Mouse (Mus musculus) hindbrain, embryonic 11.5 days (tissue): ENCODE data around the gene Mmp11. TPM values are rescaled to one million over a fixed set of nuclear protein-coding genes. Genes with fewer than 3 reads are reported as not detected.
A peak's percentile ranks its signal among the peaks of the same experiment; 100 is the strongest.
"Not testable (repeated sequence)": the region's sequence is repeated elsewhere in the genome, so short reads cannot be mapped to it uniquely, and the experiment has no call there.

Source experiments
- ATAC-seq: fragments of 200-750 bp; cut with Nextera tagmentation; 2 replicates; pipeline ENCODE4 v1.8.0; 2017; ENCODE audit warnings: mild to moderate bottlenecking, moderate TSS enrichment, moderate library complexity; ENCODE audit not compliant: low FRiP score
- DNase-seq: peaks from one replicate; pipeline ENCODE4 v3.0.0-alpha.2; 2015; ENCODE audit warnings: low spot score
- H3K27ac ChIP-seq: fragments of 300-500 bp; sonication (generic); 2 replicates; pipeline ENCODE4 v1.5.1; 2014; ENCODE audit warnings: mild to moderate bottlenecking, low read depth, low read length
- H3K27me3 ChIP-seq: fragments of 300-500 bp; sonication (generic); 2 replicates; pipeline ENCODE4 v1.6.1; 2014; ENCODE audit warnings: mild to moderate bottlenecking, low read length, moderate library complexity, mixed read lengths; ENCODE audit not compliant: control insufficient read depth, insufficient read depth
- H3K36me3 ChIP-seq: fragments of 300-500 bp; sonication (generic); 2 replicates; pipeline ENCODE4 v1.6.1; 2014; ENCODE audit warnings: mild to moderate bottlenecking, low read length, moderate library complexity, mixed read lengths; ENCODE audit not compliant: control insufficient read depth, insufficient read depth
- H3K4me1 ChIP-seq: fragments of 300-500 bp; sonication (generic); replicated peaks from 2 replicates; pipeline ENCODE4 v1.6.1; 2014; ENCODE audit warnings: low read length, mixed read lengths; ENCODE audit not compliant: control insufficient read depth, insufficient read depth
- H3K4me2 ChIP-seq: fragments of 300-500 bp; sonication (generic); replicated peaks from 2 replicates; pipeline ENCODE4 v1.6.1; 2014; ENCODE audit warnings: mild to moderate bottlenecking, low read depth, low read length
- H3K4me3 ChIP-seq: fragments of 300-500 bp; sonication (generic); 2 replicates; pipeline ENCODE4 v1.5.1; 2014; ENCODE audit warnings: low read depth, low read length
- H3K9ac ChIP-seq: fragments of 300-500 bp; sonication (generic); 2 replicates; pipeline ENCODE4 v1.6.1; 2014; ENCODE audit warnings: low read depth, low read length
- H3K9me3 ChIP-seq: fragments of 300-500 bp; sonication (generic); 2 replicates; pipeline ENCODE4 v1.6.1; 2016; ENCODE audit warnings: low read length; ENCODE audit not compliant: control insufficient read depth
- WGBS: fragments of 180-500 bp; shearing (Covaris S2); extraction: QIAGEN DNeasy Blood & Tissue Kit; methylation state at CpG from one replicate; pipeline ENCODE4 v1.1.7; 2014; 5-methylcytosine and 5-hydroxymethylcytosine counted together
- polyA plus RNA-seq: library from polyadenylated mRNA; unstranded; fragments of >200 nt; fragmentation: Nextera tagmentation; extraction: Ambion mirVana; gene quantifications from 2 replicates; pipeline ENCODE4 v1.2.1, GENCODE M21; 2014

Gene Mmp11
- polyA plus RNA-seq, 1 experiment from 2014 or later = 36.1 TPM

- WGBS = 95% methylated on average over 1 of the region's 1 CpGs
- H3K27ac ChIP-seq = no peak overlapping the region
- H3K4me3 ChIP-seq = no peak overlapping the region
- no peaks in the 10 kb centered on the region for H3K9me3 ChIP-seq
- H3K27me3 ChIP-seq = no peaks in the 10 kb centered on the region
- no peak for DNase-seq
- no peak for ATAC-seq
- peaks cover 10% of the 10 kb centered on the region for H3K36me3 ChIP-seq
- no peak overlapping the region for H3K4me2 ChIP-seq
- peaks cover 2% of the 10 kb centered on the region; the same call in 1 of the 2 replicates for H3K4me1 ChIP-seq
- no peak overlapping the region for H3K9ac ChIP-seq
Observed at GRCm38 (mm10) chr10:75896208-75896607, 40.1 kb downstream of the Mmp11 start.

GRCm38 (mm10) chr10:75895730-75896129 is 40.6 kb downstream of the Mmp11 start:
- DNase-seq = no peak
- Histone ChIP-seq H3K9ac (no peak overlapping the region), H3K9me3 (no peaks in the 10 kb centered on the region), H3K27ac (no peak overlapping the region), H3K4me3 (no peak overlapping the region), H3K36me3 (peaks cover 10% of the 10 kb centered on the region), H3K4me2 (no peak overlapping the region), H3K4me1 (peaks cover 2% of the 10 kb centered on the region; the same call in 1 of the 2 replicates), H3K27me3 (no peaks in the 10 kb centered on the region)
- ATAC-seq = no peak
- WGBS = 99% methylated on average over 5 of the region's 5 CpGs

- 75% methylated on average over 6 of the region's 6 CpGs for WGBS
- Histone ChIP-seq H3K4me1 (peaks cover 2% of the 10 kb centered on the region; the same call in 1 of the 2 replicates), H3K36me3 (peaks cover 10% of the 10 kb centered on the region), H3K27ac (no peak overlapping the region), H3K4me3 (no peak overlapping the region), H3K9me3 (no peaks in the 10 kb centered on the region), H3K9ac (no peak overlapping the region), H3K27me3 (no peaks in the 10 kb centered on the region), H3K4me2 (no peak overlapping the region)
- DNase-seq = no peak
- ATAC-seq = no peak
Observed at GRCm38 (mm10) chr10:75894601-75895000, 41.7 kb downstream of the Mmp11 start.

- Histone ChIP-seq H3K9ac (peak within 1 kb of the TSS; percentile 40; the same call in 1 of the 2 replicates), H3K36me3 (peaks cover 10% of the 10 kb centered on the region), H3K4me1 (peaks cover 2% of the 10 kb centered on the region; the same call in 1 of the 2 replicates), H3K27ac (no peak within 1 kb of the TSS), H3K4me3 (peak within 1 kb of the TSS; percentile 28), H3K4me2 (peak within 1 kb of the TSS; percentile 80), H3K9me3 (no peaks in the 10 kb centered on the region), H3K27me3 (no peaks in the 10 kb centered on the region)
- ATAC-seq (peak; percentile 99), DNase-seq (peak; percentile 96)
- under 1% methylated on average over 47 of the region's 51 CpGs for WGBS
Observed at GRCm38 (mm10) chr10:75893089-75893750, 43.1 kb downstream of the Mmp11 start, which contains the start of gene Derl3. TSS of gene Derl3 (plus strand) at chr10:75893413.

- H3K9me3 ChIP-seq = no peaks in the 10 kb centered on the region
- 50% methylated on average over 8 of the region's 8 CpGs for WGBS
- H3K27ac ChIP-seq = no peak overlapping the region
- peaks cover under 1% of the 10 kb centered on the region; the same call in 1 of the 2 replicates for H3K36me3 ChIP-seq
- ATAC-seq (no peak), DNase-seq (no peak)
- H3K9ac ChIP-seq = no peak overlapping the region
- H3K4me1 ChIP-seq = peaks cover 2% of the 10 kb centered on the region; the same call in 1 of the 2 replicates
- no peaks in the 10 kb centered on the region for H3K27me3 ChIP-seq
- no peak overlapping the region for H3K4me2 ChIP-seq
- no peak overlapping the region for H3K4me3 ChIP-seq
Observed at GRCm38 (mm10) chr10:75889406-75890153, 46.7 kb downstream of the Mmp11 start.

GRCm38 (mm10) chr10:75887504-75887903 is 48.8 kb downstream of the Mmp11 start:
- not testable (repeated sequence) for DNase-seq, H3K4me2 ChIP-seq, H3K4me3 ChIP-seq, ATAC-seq, H3K27ac ChIP-seq, H3K9ac ChIP-seq, H3K9me3 ChIP-seq, H3K4me1 ChIP-seq, H3K27me3 ChIP-seq, H3K36me3 ChIP-seq
- 90% methylated on average over 5 of the region's 5 CpGs for WGBS

GRCm38 (mm10) chr10:75884742-75885141 is 51.6 kb downstream of the Mmp11 start:
- no peaks in the 10 kb centered on the region for H3K27me3 ChIP-seq
- no peaks in the 10 kb centered on the region for H3K9me3 ChIP-seq
- 94% methylated on average over 8 of the region's 8 CpGs for WGBS
- DNase-seq (no peak), ATAC-seq (no peak)
- no peak overlapping the region for H3K4me2 ChIP-seq
- 0 out of 2 replicates have a peak, but pooled peaks cover 2% of the 10 kb centered on the region for H3K4me1 ChIP-seq
- H3K9ac ChIP-seq = no peak overlapping the region
- H3K36me3 ChIP-seq = no peaks in the 10 kb centered on the region
- no peak overlapping the region for H3K27ac ChIP-seq
- H3K4me3 ChIP-seq = no peak overlapping the region

GRCm38 (mm10) chr10:75883232-75883552 is 53.1 kb downstream of the Mmp11 start:
- Histone ChIP-seq H3K27ac (no peak overlapping the region), H3K9me3 (no peaks in the 10 kb centered on the region), H3K27me3 (no peaks in the 10 kb centered on the region), H3K36me3 (no peaks in the 10 kb centered on the region), H3K4me3 (no peak overlapping the region), H3K4me1 (0 out of 2 replicates have a peak, but pooled peaks cover 2% of the 10 kb centered on the region), H3K4me2 (no peak overlapping the region), H3K9ac (no peak overlapping the region; the same call in 1 of the 2 replicates)
- ATAC-seq (peak; percentile 73), DNase-seq (peak; percentile 77)
- WGBS = 2% methylated on average over 10 of the region's 10 CpGs
